Mouse (Mus musculus) C3H10T1/2 (cell line): ENCODE results near the gene Ntng1. TPM values are rescaled to one million over a fixed set of nuclear protein-coding genes. Genes with fewer than 3 reads are reported as not detected.

Experiments
- polyA plus RNA-seq, 2 experiments: library from polyadenylated mRNA; unstranded; fragments of >200 nt; fragmentation: generic; extraction: Trizol; gene quantifications; one replicate each; pipeline ENCODE4 v1.2.1; 2012; ENCODE audit warnings: missing spikeins in 2 of 2

Gene Ntng1
- polyA plus RNA-seq: under 1 TPM in 1 of 2 experiments, not detected in 1; 0.60 TPM

DNA sequence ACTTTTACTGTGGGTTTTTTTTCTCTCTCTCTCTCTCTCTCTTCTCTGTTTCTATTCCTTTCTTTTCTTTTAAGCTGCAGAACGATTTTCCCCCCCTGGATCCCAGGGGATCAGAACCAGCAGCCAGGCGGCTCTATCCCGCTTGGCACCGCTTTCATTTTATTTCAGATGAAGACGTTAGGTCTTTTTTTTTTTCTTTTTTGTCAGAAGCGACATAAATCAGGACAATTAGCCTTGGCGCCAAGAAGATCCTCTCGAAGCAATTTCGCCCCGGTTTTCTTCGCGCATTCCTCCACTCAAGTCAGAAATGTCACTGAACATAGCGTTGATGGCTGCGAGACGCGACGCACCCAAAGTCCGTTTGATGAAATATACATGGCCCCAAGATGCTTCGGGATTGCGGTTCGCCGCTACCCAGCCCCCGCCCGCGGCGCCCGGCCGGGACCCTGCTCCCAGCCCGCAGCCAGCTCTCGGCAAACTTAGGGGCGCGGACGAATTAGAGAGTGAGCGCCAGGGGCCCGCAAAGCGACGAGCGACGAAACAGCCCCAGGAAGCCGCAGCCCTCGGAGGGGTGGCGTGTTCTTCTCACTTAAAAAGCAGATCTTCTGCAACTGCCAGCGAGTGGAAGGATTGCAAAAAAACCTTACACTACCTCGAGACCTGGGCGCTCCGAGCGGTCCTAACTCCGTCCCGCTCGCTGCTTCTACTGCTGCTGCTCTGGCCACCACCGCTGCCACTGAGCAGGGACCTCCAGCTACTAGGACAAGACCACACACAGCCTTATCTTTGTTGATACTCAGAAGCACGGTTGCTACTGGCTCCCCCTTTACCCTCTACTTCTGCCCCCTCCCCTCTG lies at the start of gene Ntng1:
TSS of gene Ntng1 (minus strand) at position 806 of the 856 bp plus-strand sequence.

Other genes with a start within 250 kb of the Ntng1 start
- gene Prmt6, start 107.0 kb upstream of the Ntng1 start, polyA plus RNA-seq: 1 to 10 TPM; 5.0 to 8.4 TPM